9 mouse cellular contexts compared by ENCODE assay signal in the genomic region with DNA sequence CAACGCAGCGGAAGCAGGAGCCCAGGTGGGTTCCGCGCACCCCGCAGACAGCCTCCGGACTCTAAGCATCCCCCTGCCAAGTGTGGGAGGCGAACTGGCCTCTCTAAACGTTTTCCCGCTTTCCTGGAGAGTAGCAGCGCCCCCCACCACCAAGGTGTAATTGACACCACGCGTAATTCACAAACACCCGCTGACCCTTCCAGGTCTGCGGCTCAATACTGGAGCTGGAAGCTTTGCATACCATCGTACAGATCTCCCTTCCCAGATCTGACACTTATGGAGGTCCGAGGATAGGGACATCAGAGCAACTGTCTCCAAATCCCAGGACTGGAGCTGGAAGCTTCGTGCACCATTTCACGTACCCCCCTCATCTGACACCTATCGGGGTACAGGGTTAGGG. TPM values are rescaled to one million over a fixed set of nuclear protein-coding genes. Genes with fewer than 3 reads are reported as not detected.
DNase-seq lines count a peak whose midpoint lies in the region; ATAC-seq and TF ChIP-seq lines count a peak whose summit lies in the region.
"Had no signal": no experiment of that assay in that cellular context is flagged by ENCODE, and none has a peak within 500 bp of the region (broad histone marks: within the 10 kb centered on the region; RNA-seq: fewer than 3 reads in every experiment).

No protein-coding gene starts in this region.

- no peak for TF ChIP-seq CTCF in kidney, adult 2 months (conservative IDR thresholded peaks at IDR 0.05; ENCODE audit: insufficient read depth, insufficient read length, low read depth, low read length)

- H3K27me3 ChIP-seq in kidney, embryonic 16.5 days (ENCODE audit: insufficient read depth, low read length): peaks cover 35% of the 10 kb centered on the region
- no peaks in the 10 kb centered on the region for H3K27me3 ChIP-seq in kidney, adult 2 months (replicated peaks; ENCODE audit: control insufficient read depth, insufficient read depth, low read length)
- H3K27me3 ChIP-seq in forebrain, embryonic 10.5 days (ENCODE audit: poor library complexity, severe bottlenecking): peaks cover 66% of the 10 kb centered on the region
- H3K27me3 ChIP-seq in limb, embryonic 11.5 days (ENCODE audit: control insufficient read depth, insufficient read depth, low read length): peaks cover 32% of the 10 kb centered on the region

- peaks cover 27% of the 10 kb centered on the region for H3K4me1 ChIP-seq in kidney, embryonic 16.5 days (ENCODE audit: insufficient read depth, low read length)
- no peaks in the 10 kb centered on the region for H3K4me1 ChIP-seq in kidney, adult 2 months (ENCODE audit: control insufficient read depth, insufficient read depth, low read length)
- peaks cover 35% of the 10 kb centered on the region for H3K4me1 ChIP-seq in forebrain, embryonic 10.5 days
- H3K4me1 ChIP-seq in limb, embryonic 11.5 days (ENCODE audit: control insufficient read depth, insufficient read depth, low read length): peaks cover 30% of the 10 kb centered on the region

- no peak overlapping the region for H3K9ac ChIP-seq in kidney, embryonic 16.5 days (replicated peaks; ENCODE audit: low read length)
- H3K9ac ChIP-seq in limb, embryonic 11.5 days (ENCODE audit: low read length): no peak overlapping the region

- no peaks in the 10 kb centered on the region for H3K9me3 ChIP-seq in kidney, embryonic 16.5 days (ENCODE audit: low read length)
- peaks cover 3% of the 10 kb centered on the region; the same call in 1 of the 2 replicates for H3K9me3 ChIP-seq in forebrain, embryonic 10.5 days
- H3K9me3 ChIP-seq in limb, embryonic 11.5 days (ENCODE audit: control insufficient read depth, low read length): no peaks in the 10 kb centered on the region

- H3K4me2 ChIP-seq in kidney, embryonic 16.5 days (replicated peaks; ENCODE audit: low read depth, low read length): peak overlapping the region; percentile 97
- peak overlapping the region; percentile 80 for H3K4me2 ChIP-seq in limb, embryonic 11.5 days (ENCODE audit: low read depth, severe bottlenecking)

- WGBS in kidney, embryonic 16.5 days: 1% methylated on average over 19 of the region's 19 CpGs
- 7% methylated on average over 19 of the region's 19 CpGs for WGBS in kidney, adult 2 months
- WGBS in forebrain, embryonic 10.5 days: 2% methylated on average over 19 of the region's 19 CpGs
- WGBS in limb, embryonic 11.5 days: under 1% methylated on average over 19 of the region's 19 CpGs

- no peaks in the 10 kb centered on the region for H3K36me3 ChIP-seq in kidney, embryonic 16.5 days (ENCODE audit: insufficient read depth, low read length)
- H3K36me3 ChIP-seq in kidney, adult 2 months (ENCODE audit: control insufficient read depth, insufficient read depth, low read length): no peaks in the 10 kb centered on the region
- no peaks in the 10 kb centered on the region for H3K36me3 ChIP-seq in forebrain, embryonic 10.5 days (replicated peaks)
- no peaks in the 10 kb centered on the region for H3K36me3 ChIP-seq in limb, embryonic 11.5 days (ENCODE audit: control insufficient read depth, insufficient read depth, low read length)

- peak overlapping the region; percentile 61 for H3K4me3 ChIP-seq in kidney, embryonic 16.5 days (ENCODE audit: low read length)
- no peak overlapping the region for H3K4me3 ChIP-seq in kidney, adult 2 months (ENCODE audit: insufficient read depth, low read depth, low read length)
- peak overlapping the region; percentile 61 for H3K4me3 ChIP-seq in forebrain, embryonic 10.5 days
- H3K4me3 ChIP-seq in limb, embryonic 11.5 days (ENCODE audit: low read depth, low read length): peak overlapping the region; percentile 45

- no peak for DNase-seq in kidney, adult 2 months
- no peak for DNase-seq in forebrain, embryonic 10.5 days (ENCODE audit: extremely low spot score, low spot score)
- peak; percentile 51 for DNase-seq in limb, embryonic 11.5 days (ENCODE audit: low spot score)
- peak; percentile 21 for DNase-seq in retina, embryonic 14.5 days (ENCODE audit: low spot score)
- no peak for DNase-seq in adrenal gland, postnatal 36 days
- no peak for DNase-seq in right cerebral cortex, adult 2 months (ENCODE audit: low spot score in 2 of 2)
- DNase-seq in cerebellum, adult 9-10 months: no peak
- DNase-seq: heart, adult 2 months had no signal

- no peak for TF ChIP-seq POLR2A in kidney, adult 2 months (IDR thresholded peaks at IDR 0.05; ENCODE audit: low read depth, low read length)

- H3K27ac ChIP-seq in kidney, embryonic 16.5 days (ENCODE audit: low read length): no peak overlapping the region
- no peak overlapping the region for H3K27ac ChIP-seq in kidney, adult 2 months (ENCODE audit: insufficient read depth, low read depth, low read length)
- H3K27ac ChIP-seq in forebrain, embryonic 10.5 days: no peak overlapping the region
- no peak overlapping the region for H3K27ac ChIP-seq in limb, embryonic 11.5 days (replicated peaks; ENCODE audit: low read depth, low read length)
- H3K27ac ChIP-seq: heart, adult 2 months had no signal

- no peak for ATAC-seq in kidney, embryonic 16.5 days (ENCODE audit: low FRiP score, low TSS enrichment)
- ATAC-seq in limb, embryonic 11.5 days (ENCODE audit: insufficient number of reproducible peaks, low FRiP score, low TSS enrichment, low read depth): no peak

RNA-seq across cellular contexts. Expression of a gene that starts 43.9 kb away (rescaled TPM):
- 30.1 and 33.0 TPM in 2 replicates for polyA plus RNA-seq in kidney, embryonic 16.5 days (2015; fragmentation: Nextera tagmentation; extraction: Ambion mirVana)
- polyA plus RNA-seq in kidney, adult 2 months (2012; rRNA removed): 18.6 and 20.0 TPM in 2 replicates
- 35.4 and 40.1 TPM in 2 replicates for polyA plus RNA-seq in forebrain, embryonic 10.5 days (2016; fragmentation: Nextera tagmentation; extraction: Ambion mirVana)
- polyA plus RNA-seq in limb, embryonic 11.5 days (2014; fragmentation: Nextera tagmentation; extraction: Ambion mirVana): 45.0 and 45.3 TPM in 2 replicates
- 10 to 100 TPM; 16.9 to 18.4 TPM for total RNA-seq in adrenal gland, postnatal 36 days (2021)

Comparison
In these comparisons a context has a peak if more than half of its experiments do, and no peak if none do; other contexts are left out.
1. DNase-seq: peak in limb, embryonic 11.5 days (single experiment) and retina, embryonic 14.5 days (single experiment); none in kidney, adult 2 months (single experiment), forebrain, embryonic 10.5 days (single experiment), adrenal gland, postnatal 36 days (0 of 2), right cerebral cortex, adult 2 months (0 of 2) and cerebellum, adult 9-10 months (single experiment).